Mouse (Mus musculus) adrenal gland, postnatal 0 days (tissue): ENCODE data around the gene Txndc5. TPM values are rescaled to one million over a fixed set of nuclear protein-coding genes. Genes with fewer than 3 reads are reported as not detected.

Experiments
- polyA plus RNA-seq: library from polyadenylated mRNA; unstranded; fragments of >200 nt; fragmentation: Nextera tagmentation; extraction: Ambion mirVana; gene quantifications from 2 replicates; pipeline ENCODE4 v1.2.1, GENCODE M21; 2015

Txndc5 gene
- 153 and 223 TPM in 2 replicates for polyA plus RNA-seq

DNA sequence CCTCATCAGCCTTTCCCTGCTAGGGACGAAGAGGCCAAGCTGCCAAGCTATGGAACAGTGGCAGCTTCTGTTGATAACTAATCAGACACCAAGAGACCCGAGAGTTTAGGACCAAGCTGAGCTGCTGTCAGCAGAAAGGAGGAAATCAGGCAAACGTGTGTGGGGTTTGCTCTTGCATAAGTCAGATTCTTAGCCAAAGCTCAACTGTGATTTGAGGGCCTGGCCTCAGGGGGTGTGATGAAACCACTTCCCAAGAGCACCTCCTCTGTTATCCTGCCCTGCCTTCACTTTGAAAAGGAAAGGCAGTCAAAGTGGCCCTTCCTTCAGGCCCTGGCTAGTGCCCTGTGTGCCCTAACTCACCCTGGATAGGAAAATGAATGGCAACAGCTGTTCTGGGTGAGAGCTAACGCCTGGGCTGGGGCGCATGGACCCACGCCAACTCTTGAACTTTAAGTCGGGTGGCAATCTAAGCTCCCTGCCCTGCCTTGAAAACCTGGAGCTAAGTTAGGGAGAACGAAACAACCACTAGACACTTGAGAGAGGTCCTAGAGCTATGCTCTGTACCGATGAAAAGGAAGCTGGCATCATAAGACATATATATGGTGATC lies at the start of gene Txndc5:
Gene Txndc5, minus strand, starts transcription at position 138 of the 608 bp plus-strand sequence.

Other genes starting within 250 kb of the Txndc5 start
- 2.6 and 3.5 TPM in 2 replicates for gene Bmp6, start 183.7 kb downstream of the Txndc5 start, polyA plus RNA-seq
- gene Bloc1s5, start 106.3 kb upstream of the Txndc5 start, polyA plus RNA-seq: 22.8 and 36.1 TPM in 2 replicates
- gene Eef1e1, start 130.2 kb upstream of the Txndc5 start, polyA plus RNA-seq: 54.6 and 59.8 TPM in 2 replicates